Mouse (Mus musculus) layer of hippocampus, adult 8-10 months (tissue): ENCODE data around the gene Ehbp1. TPM values are rescaled to one million over a fixed set of nuclear protein-coding genes. Genes with fewer than 3 reads are reported as not detected.
A peak's percentile ranks its signal among the peaks of the same experiment; 100 is the strongest.

ENCODE experiments used
- DNase-seq, 2 experiments: peaks; one replicate each; pipeline ENCODE4 v3.0.0; 2022; ENCODE audit warnings: low spot score in 2 of 2
- total RNA-seq, 4 experiments: library from RNA; stranded (reverse); gene quantifications; 2 replicates each; pipeline ENCODE4 v1.2.4; 2022

The Ehbp1 gene
- total RNA-seq, 4 experiments from 2014 or later: 42.5 to 54.5 (median 51.4) TPM

DNA sequence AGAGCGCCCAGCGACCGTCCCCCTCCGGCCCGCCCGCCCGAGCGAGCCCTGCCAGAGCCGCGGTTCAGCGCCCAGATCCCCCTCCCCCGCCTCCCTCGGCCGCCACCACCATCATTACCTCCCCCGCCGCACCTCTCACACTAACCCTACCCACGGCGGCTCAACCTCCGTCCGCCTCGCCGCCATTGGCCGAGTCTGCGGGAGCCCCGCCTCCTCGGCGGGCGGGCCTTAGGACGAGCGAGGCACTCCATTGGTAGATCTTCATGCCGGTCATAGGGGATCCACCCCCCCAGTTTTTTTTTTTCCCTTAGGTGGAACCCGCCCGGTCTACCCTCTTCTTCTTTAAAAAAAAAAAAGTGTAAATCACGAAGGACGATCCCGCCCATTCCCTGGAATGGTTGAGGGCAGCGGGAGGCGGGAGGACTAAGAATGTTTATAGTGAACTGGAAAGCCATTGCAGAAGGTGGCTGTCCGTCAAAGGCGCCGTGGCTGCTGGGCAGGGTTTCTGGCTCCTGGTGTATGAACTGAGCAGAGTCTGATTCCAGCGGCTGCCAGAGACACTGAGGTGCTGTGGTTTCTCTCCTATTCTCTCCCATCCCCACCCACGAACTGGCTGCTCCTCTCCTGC is 55.1 kb downstream of the Ehbp1 start:
- peak; percentile 94 to 97 for DNase-seq

DNA sequence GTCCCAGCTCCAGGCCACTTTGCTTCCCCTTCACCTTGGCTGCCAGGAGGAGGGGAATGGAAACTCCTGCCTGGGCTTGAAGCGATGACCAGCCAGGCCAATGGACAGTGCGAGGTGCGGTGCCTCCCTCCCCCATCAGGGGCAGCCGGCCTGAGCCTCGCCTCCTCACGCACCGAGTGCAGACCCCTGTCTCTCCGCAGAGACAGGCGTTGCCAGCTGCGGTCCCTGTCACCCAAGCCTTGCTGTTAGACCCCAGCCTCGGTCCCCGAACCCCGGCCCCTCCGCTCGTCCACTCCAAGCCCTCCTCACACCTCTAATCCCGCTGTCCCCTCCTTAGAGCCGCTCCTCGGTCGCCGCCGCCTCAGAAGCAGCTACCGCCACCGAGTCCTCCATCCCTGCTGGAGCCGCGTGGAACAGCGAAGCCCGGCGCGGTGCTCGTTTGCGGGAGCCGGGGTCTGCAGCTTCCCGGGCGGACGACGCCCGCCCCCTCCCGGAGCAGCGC is 55.7 kb downstream of the Ehbp1 start:
- DNase-seq: peak in 1 of 2 experiments; percentile 28

DNA sequence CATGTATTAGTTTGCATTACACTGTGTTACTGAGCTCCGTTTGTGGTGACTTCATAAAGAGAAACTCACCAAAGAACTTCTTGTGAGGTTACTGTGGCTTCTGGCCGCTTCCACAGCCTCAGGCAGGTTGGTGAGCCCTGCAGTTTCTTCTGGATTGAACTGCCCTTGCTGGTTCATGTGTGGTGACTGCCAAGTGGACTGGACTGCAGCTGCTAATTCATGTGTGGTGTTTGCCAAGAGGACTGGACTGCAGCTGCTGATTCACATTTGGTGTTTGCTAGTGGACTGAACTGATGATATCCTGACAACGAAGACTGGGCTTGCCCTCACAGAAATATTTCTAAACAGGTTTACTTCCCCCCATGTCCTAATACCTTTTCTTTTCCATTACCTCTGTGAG is 65.4 kb downstream of the Ehbp1 start:
- DNase-seq: no peak

DNA sequence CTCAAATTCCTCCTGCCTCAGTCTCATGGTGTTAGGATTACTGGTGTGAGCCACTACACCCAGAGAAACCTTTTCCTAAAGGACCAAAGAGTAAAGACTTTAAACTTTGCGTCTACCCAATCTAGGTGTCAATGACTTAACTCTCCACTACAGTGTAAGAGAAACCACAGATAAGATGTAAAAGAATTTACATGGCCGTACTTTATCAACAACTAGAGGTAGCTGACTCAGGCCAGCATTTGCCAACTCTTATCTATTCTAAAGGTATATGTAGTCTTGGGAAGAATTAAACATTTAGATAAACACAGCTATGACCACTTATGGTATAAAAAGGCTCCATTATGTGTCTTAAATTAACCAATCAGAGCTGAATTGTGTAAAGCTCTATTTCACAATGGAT is 67.9 kb downstream of the Ehbp1 start:
- no peak for DNase-seq

DNA sequence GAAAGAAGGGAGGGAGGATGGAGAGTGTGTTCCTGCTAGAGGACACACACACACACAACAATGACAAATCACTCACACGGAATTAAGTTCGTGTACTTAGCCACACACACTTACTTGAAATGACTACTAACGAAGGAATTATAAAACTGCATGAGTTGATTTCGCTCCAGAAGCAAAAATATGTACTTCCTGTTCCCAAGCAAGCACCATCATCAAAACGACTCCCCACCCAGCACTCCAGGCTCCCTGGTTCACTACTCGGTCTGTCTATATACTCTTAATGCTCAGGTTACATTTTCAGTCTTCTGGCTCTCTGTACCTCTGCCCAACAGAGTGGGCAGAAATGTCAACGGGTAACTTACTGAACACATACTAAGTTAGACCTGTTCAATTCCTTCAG is 68.7 kb downstream of the Ehbp1 start:
- no peak for DNase-seq

DNA sequence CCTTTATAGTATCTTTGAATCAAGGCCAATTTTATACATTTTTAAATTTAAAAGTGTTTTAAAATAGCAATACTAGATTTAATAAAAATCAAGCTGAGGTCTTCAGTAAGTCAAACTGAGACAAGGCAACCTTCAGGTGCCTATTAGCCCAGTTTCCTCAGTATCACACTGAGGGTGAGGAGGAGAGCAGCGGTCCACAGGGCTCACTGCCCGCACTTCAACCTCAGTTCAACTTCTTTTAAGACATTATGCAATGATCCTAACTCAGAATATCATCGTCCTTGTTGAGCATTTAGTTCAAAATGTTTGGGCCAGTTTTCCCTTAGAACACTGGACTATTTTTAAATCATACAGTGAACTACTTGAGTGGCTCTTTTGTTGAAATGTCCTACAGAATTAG is 70.2 kb downstream of the Ehbp1 start:
- DNase-seq: no peak

DNA sequence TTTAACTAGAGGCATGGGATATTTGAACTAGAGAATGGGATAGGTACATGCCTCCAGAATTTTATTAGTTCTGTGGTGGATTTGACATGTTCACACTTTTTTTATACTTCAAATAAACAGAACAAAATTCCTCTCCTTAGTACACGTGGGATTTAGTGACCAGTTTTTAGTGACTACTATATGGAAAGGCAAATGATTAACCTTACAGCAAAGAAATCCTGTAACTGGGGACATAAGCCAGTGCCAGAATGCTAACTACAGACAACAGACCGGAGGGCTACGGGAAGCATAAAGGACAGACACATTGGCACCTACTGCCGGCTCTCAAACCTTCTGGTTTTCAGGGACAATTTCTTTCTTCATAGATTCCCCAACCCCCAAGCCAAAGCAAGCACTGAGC is 72.4 kb downstream of the Ehbp1 start:
- DNase-seq: no peak

DNA sequence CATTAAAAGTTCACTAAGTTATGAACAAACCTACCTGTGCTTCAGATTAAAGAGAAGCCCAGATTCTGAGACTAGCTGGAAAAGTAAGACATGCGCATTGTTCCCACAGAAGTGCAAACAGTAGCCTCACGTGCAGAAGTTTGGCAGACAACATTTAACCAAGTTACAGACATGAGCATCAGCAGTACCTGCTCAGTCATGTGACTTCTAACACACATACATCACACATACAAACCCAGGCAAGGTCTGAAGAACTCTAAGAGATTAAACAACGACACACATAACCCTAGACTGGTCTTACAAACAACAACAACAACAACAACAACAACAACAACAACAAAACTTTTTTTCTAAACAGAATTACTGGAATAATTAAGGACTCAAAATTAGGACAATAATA is 72.9 kb downstream of the Ehbp1 start:
- no peak for DNase-seq

DNA sequence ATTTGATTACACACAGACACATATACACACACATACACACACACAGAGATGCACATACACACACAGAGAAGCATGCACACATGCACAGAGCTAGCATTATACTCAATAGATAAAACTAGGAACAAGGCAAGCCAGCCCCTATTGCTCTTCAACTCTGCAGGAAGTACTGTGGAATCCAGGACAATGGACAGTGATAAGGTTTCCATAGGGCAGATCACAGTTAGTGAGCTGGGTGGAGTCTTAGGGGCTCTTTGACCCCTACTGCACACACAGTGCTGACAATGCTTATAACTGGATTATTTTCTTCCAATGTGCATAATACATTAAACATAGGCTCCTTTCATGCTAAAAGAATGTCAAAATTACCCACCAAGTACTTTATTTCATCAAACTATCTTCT is 75.1 kb downstream of the Ehbp1 start:
- DNase-seq: no peak

DNA sequence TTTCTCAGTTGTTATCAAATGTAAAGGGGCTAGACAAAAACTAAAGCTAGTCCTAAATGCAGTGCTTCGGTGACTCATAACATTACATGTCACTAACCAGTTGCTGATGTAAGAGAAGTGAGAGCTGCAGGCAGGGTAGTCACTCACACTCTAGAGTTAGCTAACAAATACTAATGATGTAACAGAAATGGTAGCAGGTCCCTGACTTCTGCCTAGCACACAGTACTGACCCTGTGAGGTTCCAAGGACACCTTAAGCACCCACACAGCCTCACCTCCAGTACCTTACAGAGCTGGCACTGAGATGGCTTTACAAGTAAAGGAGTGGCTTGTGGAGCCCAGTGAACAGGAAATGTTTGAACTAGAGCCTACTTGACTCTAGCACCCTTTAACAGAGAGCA is 86.7 kb downstream of the Ehbp1 start:
- DNase-seq: no peak

DNA sequence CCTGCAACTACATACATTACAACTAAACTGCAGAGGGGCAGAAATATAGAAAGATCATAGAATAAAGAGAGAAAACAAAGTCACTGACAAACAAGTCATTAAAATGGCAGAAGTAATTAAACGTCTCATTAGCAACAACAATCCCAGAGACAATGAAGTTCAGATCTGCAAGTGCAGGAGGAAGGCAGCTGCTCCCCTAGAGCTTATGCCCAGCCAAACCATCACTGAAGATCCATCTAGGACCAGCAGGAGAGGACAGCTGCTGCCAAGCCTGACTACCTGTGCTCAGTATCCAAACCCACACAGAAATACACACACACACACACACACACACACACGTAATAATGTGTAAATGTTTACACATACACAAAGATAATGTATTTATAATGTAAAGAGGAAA is 92.7 kb downstream of the Ehbp1 start:
- DNase-seq: no peak

DNA sequence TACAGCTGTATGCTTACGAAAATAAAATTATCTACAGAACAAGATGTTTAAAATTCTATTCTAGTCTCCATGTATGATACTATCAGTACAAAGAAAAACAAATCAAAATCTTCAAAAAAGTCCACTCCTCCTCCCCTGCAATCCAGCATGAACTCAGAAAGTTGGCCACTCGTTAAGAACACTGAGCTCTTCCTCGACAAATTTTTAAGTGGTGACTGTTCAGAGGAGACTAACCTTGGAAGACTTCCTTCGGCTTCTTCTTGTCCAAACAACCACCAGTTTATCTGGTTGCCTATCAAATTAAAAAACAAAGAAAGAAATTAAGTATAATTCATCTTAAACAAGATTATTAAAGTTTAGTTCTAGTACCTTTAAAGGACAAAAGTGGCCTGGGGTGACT is 94.4 kb downstream of the Ehbp1 start:
- DNase-seq: no peak

DNA sequence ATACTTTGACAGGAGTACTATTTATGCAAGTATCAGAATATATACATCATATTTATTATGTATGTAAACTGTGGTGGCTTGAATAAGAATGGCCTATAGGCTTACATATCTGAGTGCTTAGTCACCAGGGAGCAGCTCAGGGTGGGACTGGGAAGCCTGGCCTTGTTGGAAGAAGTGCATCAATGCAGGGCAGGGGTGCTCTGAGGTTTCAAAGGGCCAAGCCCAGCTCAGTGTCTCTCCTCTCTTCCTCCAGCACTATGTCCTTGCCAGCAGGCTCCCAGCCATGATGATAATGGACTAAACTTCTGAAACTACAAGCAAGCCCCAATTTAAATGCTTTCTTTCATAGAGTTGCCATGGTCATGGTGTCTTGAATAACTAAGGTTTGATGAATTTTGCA is 95.0 kb downstream of the Ehbp1 start:
- DNase-seq: no peak

DNA sequence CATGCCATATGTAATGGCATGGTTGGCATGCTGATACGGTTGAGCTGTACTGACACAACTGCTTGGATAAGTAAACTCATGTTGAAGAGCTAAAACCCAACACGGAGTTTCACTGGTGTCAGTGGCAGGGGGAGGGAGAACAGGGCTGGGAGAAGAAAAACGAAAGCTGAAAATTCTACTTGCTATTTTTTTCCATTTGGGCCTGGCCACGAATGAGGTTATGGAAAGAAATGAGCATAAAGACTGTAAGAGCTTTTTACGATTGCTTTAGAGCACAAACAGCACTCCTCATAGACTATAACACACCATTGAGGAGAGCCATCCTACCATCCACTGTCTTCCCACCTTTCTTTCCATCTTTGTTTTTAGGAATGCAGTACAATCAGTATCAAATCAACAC is 106.5 kb downstream of the Ehbp1 start:
- no peak for DNase-seq

DNA sequence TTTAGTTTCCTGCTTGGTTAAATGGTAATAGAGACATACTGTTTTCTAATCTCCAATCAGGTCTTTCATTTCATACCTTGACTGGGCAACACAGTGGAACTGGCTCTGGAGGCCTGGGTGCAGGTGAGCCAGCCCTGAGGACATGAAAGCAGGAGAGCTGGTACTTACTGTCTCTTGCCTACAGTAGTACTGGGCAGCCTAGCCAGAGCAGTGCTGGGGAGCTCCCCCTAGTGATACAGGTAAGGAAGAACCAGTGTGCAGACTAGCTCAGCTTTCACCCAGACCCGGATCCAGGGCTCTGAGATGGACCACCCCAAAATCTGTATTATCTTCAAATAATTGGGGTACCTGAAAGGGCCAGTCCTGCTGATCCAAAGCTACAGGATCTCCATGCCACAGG is 107.4 kb downstream of the Ehbp1 start:
- DNase-seq: no peak

DNA sequence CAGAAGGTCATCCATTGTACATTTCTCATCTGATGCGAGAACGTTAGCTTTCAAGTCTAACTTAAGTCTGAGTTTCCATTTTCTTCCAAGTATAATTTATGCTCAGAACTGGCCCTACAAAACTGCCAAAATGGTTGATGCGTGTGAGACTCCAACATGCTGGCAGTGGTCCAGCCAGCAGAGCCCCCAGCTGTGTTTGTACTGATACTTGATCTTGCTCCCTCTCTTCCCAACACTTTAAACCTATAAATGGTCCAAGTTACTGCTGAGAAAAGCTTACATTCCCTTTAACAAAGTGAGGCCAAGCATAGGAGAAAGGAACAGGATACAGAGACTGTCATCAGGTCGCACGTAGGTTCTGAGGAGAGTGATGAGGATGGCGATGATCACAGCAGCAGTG is 111.2 kb downstream of the Ehbp1 start:
- DNase-seq: no peak

DNA sequence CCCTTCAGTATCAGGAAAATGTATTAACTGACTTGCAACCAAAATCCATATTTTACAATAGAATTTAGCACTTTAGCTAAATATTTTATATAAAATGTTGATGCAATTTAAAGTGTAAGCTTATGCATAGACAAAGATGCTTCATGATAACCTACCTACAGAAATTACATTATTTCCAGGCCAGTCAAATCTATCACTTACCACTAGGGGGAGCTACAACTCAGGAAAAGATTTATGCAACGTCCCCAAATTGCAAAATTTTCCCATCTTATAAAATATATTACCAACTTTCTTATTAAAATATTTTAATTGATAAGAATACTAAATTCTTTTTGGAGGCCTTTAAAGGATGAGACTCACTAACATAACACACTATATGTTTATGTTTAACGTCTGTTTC is 116.5 kb downstream of the Ehbp1 start:
- DNase-seq: no peak

DNA sequence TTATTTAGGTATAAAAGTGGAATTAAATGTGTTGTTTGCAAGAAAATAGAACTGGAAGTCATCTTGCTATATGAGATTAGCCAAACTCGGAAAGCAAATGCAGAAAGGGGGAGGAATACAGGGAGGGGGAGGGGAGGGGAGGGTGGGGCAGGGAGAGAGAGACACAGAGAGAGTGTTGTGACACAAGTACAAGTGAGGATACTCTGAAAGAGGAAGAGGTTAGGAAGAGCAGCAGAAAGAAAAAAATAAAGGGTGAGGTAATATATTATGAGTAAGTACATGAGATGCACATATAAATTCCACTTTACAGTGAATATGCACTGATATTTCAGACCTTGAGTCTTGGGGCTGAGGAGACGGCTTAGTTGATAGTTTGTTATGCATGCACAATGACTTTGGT is 123.9 kb downstream of the Ehbp1 start:
- DNase-seq: no peak

DNA sequence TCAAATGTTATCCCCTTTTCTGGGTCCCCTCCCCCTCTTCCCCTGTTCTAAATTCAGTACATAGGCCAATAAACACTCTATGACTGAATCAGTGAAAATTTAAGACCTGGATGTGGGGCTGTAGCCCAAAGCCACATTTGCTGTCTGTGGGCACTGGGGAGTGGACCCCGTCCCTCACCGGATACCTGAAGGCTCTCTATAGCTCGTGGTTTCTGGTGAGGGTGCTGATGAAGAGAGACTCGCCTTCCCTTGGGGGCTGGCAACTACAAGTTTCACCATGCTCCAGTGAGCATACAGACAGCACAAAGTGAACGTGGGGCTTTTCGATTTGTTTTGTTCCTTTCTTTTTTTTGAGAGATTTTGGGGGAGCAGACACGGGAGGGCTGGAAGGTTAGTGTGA is 125.2 kb downstream of the Ehbp1 start:
- DNase-seq: no peak

DNA sequence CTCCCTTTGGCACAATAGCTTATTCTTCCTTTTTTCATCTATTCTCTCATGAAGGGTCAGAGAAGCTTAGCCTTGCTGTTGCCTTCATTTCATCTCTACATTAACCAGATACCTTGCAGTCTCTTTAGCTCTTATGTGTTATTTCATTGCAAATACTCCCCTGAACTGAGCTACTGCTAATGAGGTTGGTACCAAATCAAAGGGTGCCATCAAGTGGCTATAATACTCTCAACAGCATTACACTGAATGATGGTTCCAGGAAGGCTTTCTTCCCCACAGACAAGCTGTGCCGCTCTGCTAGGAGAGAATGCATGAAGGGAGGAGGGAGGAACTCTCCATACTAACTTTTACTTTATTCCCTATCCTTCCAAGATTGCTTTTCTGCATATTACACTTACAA is 135.5 kb downstream of the Ehbp1 start:
- no peak for DNase-seq

DNA sequence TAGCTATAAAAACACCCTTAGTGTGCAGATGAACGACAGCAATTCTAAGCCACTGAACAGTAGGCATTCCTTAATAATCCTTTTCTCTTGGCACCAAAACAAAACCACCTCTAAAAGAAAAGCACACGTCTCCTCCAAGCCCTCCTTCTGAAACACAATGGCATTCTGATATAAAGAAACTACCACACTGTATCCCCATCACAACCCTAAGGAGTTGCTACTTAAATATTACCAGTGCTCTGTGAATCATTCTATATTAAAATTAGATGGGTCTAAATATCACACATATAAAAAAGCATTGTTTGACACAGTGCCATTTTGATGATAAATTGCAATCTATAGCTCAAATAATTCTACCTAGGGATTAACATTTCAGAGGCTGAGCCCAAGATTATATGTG is 135.9 kb downstream of the Ehbp1 start:
- DNase-seq: no peak

DNA sequence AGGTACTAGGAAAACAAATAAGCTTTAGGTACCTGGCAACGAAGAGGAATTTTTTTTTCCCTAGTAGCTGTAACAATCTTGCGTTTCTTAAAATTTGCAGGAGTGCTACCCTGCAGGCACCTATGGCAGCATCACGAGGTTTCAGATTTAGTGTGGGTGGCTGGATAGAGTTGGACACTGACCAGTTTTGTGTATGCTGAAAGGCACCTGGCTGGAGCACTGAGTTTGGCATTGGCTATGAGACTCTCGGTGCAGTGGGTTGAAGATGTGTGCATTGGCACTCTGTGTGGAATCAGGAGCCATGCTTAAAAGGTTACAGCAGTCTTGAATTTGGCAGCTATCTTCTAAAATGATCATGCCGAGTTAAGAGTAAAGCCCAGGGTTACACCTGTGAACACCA is 138.7 kb downstream of the Ehbp1 start:
- DNase-seq: no peak

DNA sequence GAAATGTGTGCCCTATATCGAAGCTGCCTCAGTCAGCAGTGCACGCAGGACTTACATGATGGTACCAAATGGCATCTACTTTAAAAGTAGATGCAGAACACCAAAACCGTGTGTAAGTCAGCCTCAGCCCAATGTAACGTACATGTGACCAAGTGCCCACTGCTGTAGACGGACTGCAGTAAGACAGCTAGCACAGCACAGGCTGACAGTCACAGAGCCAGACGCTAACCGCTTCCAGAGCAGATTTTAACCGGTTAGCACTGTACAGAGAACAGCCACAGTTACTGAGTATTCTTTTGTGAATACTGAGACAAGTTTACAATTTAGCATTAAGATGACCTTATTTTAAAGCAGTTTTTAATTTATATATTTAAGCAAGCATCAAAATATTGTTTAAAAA is 141.0 kb downstream of the Ehbp1 start:
- no peak for DNase-seq

DNA sequence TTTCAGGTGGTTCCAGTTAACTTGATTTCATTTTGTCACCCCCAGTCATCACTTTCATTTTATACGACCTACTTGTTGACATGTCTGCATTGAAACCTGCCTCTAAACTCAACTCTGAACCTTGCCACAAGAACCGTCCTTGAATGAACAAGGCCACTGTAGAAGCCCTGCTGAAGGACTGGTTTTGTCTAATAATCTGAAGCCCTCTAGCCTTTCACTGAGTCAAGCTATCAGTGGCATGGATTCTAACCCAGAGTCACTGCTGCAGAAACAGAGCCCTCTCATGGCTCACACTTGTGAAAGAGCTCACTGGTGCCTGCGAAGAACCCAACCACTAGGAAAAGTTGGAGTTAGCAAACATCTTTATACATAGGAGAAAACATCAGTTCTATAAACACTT is 142.2 kb downstream of the Ehbp1 start:
- DNase-seq: no peak
